Mouse (Mus musculus): ENCODE measurements at regions not wholly inside any gene's neighbourhood (a gene's known extent, or its start where the extent isn't known, plus 50 kb on each side); places are given as distances from the start of the nearest gene placed in this dataset.
A peak's percentile ranks its signal among the peaks of the same experiment; 100 is the strongest.

GRCm38 (mm10) chr17:4668511-4668910 lies 325.6 kb upstream of the Arid1b start:
- no peak overlapping the region for H3K27ac ChIP-seq (ENCODE audit: low read depth)
- WGBS = 74% methylated on average over 3 of the region's 3 CpGs
- no peaks in the 10 kb centered on the region for H3K36me3 ChIP-seq (ENCODE audit: control insufficient read depth, insufficient read depth, low read length)

GRCm38 (mm10) chr17:4673271-4673670 lies 320.9 kb upstream of the Arid1b start:
- no peak overlapping the region for H3K9ac ChIP-seq (ENCODE audit: low read length)
- H3K4me3 ChIP-seq (ENCODE audit: low read depth, low read length) = no peak overlapping the region
- H3K9me3 ChIP-seq (ENCODE audit: control insufficient read depth, low read length) = no peaks in the 10 kb centered on the region
- no peaks in the 10 kb centered on the region for H3K4me1 ChIP-seq (replicated peaks; ENCODE audit: control insufficient read depth, insufficient read depth, low read length)
- ATAC-seq (replicated peaks; ENCODE audit: low FRiP score, low TSS enrichment, low read depth) = no peak
- no peaks in the 10 kb centered on the region for H3K27me3 ChIP-seq (replicated peaks; ENCODE audit: control insufficient read depth, insufficient read depth, low read length)
- H3K36me3 ChIP-seq (ENCODE audit: control insufficient read depth, insufficient read depth, low read length) = no peaks in the 10 kb centered on the region
- 84% methylated on average over 2 of the region's 2 CpGs for WGBS
- H3K27ac ChIP-seq (ENCODE audit: low read depth) = no peak overlapping the region
- no peak for DNase-seq (ENCODE audit: low spot score)
- H3K4me2 ChIP-seq (ENCODE audit: low read length) = no peak overlapping the region

More at GRCm38 (mm10) chr17:4668511-4668910, 325.6 kb upstream of the Arid1b start:
- Histone ChIP-seq H3K27me3 (replicated peaks; ENCODE audit: control insufficient read depth, insufficient read depth, low read length) (no peaks in the 10 kb centered on the region), H3K4me2 (ENCODE audit: low read length) (no peak overlapping the region), H3K4me1 (replicated peaks; ENCODE audit: control insufficient read depth, insufficient read depth, low read length) (no peaks in the 10 kb centered on the region), H3K9me3 (ENCODE audit: control insufficient read depth, low read length) (no peaks in the 10 kb centered on the region), H3K9ac (ENCODE audit: low read length) (no peak overlapping the region), H3K4me3 (ENCODE audit: low read depth, low read length) (no peak overlapping the region)
- ATAC-seq (replicated peaks; ENCODE audit: low FRiP score, low TSS enrichment, low read depth) = no peak
- no peak for DNase-seq (ENCODE audit: low spot score)

GRCm38 (mm10) chr17:4706421-4706820 lies 287.7 kb upstream of the Arid1b start:
- 55% methylated on average over 1 of the region's 1 CpGs for WGBS
- Histone ChIP-seq H3K27ac (ENCODE audit: low read depth) (no peak overlapping the region), H3K9ac (ENCODE audit: low read length) (no peak overlapping the region), H3K4me3 (ENCODE audit: low read depth, low read length) (no peak overlapping the region), H3K9me3 (ENCODE audit: control insufficient read depth, low read length) (no peaks in the 10 kb centered on the region), H3K27me3 (replicated peaks; ENCODE audit: control insufficient read depth, insufficient read depth, low read length) (no peaks in the 10 kb centered on the region), H3K4me2 (ENCODE audit: low read length) (no peak overlapping the region), H3K4me1 (replicated peaks; ENCODE audit: control insufficient read depth, insufficient read depth, low read length) (no peaks in the 10 kb centered on the region), H3K36me3 (ENCODE audit: control insufficient read depth, insufficient read depth, low read length) (no peaks in the 10 kb centered on the region)
- DNase-seq (ENCODE audit: low spot score) (no peak), ATAC-seq (replicated peaks; ENCODE audit: low FRiP score, low TSS enrichment, low read depth) (no peak)

GRCm38 (mm10) chr17:4721061-4721460 lies 273.1 kb upstream of the Arid1b start:
- H3K4me3 ChIP-seq (ENCODE audit: low read depth, low read length) = no peak overlapping the region
- WGBS = 84% methylated on average over 4 of the region's 4 CpGs
- no peak overlapping the region for H3K27ac ChIP-seq (ENCODE audit: low read depth)
- DNase-seq (ENCODE audit: low spot score) = no peak
- no peak overlapping the region for H3K4me2 ChIP-seq (ENCODE audit: low read length)
- H3K4me1 ChIP-seq (replicated peaks; ENCODE audit: control insufficient read depth, insufficient read depth, low read length) = peaks cover 2% of the 10 kb centered on the region; the same call in 1 of the 2 replicates
- no peak for ATAC-seq (replicated peaks; ENCODE audit: low FRiP score, low TSS enrichment, low read depth)
- no peaks in the 10 kb centered on the region for H3K36me3 ChIP-seq (ENCODE audit: control insufficient read depth, insufficient read depth, low read length)
- no peak overlapping the region for H3K9ac ChIP-seq (ENCODE audit: low read length)
- H3K27me3 ChIP-seq (replicated peaks; ENCODE audit: control insufficient read depth, insufficient read depth, low read length) = no peaks in the 10 kb centered on the region
- H3K9me3 ChIP-seq (ENCODE audit: control insufficient read depth, low read length) = no peaks in the 10 kb centered on the region

- no peaks in the 10 kb centered on the region for H3K27me3 ChIP-seq (replicated peaks; ENCODE audit: control insufficient read depth, insufficient read depth, low read length)
- no peaks in the 10 kb centered on the region for H3K9me3 ChIP-seq (ENCODE audit: control insufficient read depth, low read length)
- ATAC-seq (replicated peaks; ENCODE audit: low FRiP score, low TSS enrichment, low read depth) = no peak
- no peak overlapping the region for H3K27ac ChIP-seq (ENCODE audit: low read depth)
- H3K9ac ChIP-seq (ENCODE audit: low read length) = no peak overlapping the region
- WGBS = 77% methylated on average over 3 of the region's 3 CpGs
- no peak overlapping the region for H3K4me2 ChIP-seq (ENCODE audit: low read length)
- DNase-seq (ENCODE audit: low spot score) = no peak
- no peaks in the 10 kb centered on the region for H3K36me3 ChIP-seq (ENCODE audit: control insufficient read depth, insufficient read depth, low read length)
- no peak overlapping the region for H3K4me3 ChIP-seq (ENCODE audit: low read depth, low read length)
- peaks cover 12% of the 10 kb centered on the region for H3K4me1 ChIP-seq (replicated peaks; ENCODE audit: control insufficient read depth, insufficient read depth, low read length)
Observed at GRCm38 (mm10) chr17:4724031-4724430, 270.1 kb upstream of the Arid1b start.

- no peaks in the 10 kb centered on the region for H3K36me3 ChIP-seq (ENCODE audit: control insufficient read depth, insufficient read depth, low read length)
- DNase-seq (ENCODE audit: low spot score) (peak; percentile 57), ATAC-seq (replicated peaks; ENCODE audit: low FRiP score, low TSS enrichment, low read depth) (no peak)
Observed at GRCm38 (mm10) chr17:4726331-4726741, 267.8 kb upstream of the Arid1b start.

GRCm38 (mm10) chr17:4734412-4734881 lies 259.7 kb upstream of the Arid1b start:
- Histone ChIP-seq H3K9ac (ENCODE audit: low read length) (no peak overlapping the region), H3K27me3 (replicated peaks; ENCODE audit: control insufficient read depth, insufficient read depth, low read length) (no peaks in the 10 kb centered on the region), H3K27ac (ENCODE audit: low read depth) (peak overlapping the region; percentile 60; the same call in 1 of the 2 replicates), H3K4me3 (ENCODE audit: low read depth, low read length) (no peak overlapping the region), H3K9me3 (ENCODE audit: control insufficient read depth, low read length) (no peaks in the 10 kb centered on the region), H3K4me2 (ENCODE audit: low read length) (no peak overlapping the region), H3K4me1 (replicated peaks; ENCODE audit: control insufficient read depth, insufficient read depth, low read length) (peaks cover 3% of the 10 kb centered on the region; the same call in 1 of the 2 replicates), H3K36me3 (ENCODE audit: control insufficient read depth, insufficient read depth, low read length) (no peaks in the 10 kb centered on the region)
- 24% methylated on average over 5 of the region's 5 CpGs for WGBS
- no peak for ATAC-seq (replicated peaks; ENCODE audit: low FRiP score, low TSS enrichment, low read depth)
- no peak for DNase-seq (ENCODE audit: low spot score)

More at GRCm38 (mm10) chr17:4726331-4726741, 267.8 kb upstream of the Arid1b start:
- Histone ChIP-seq H3K4me3 (ENCODE audit: low read depth, low read length) (no peak overlapping the region), H3K9ac (ENCODE audit: low read length) (no peak overlapping the region), H3K9me3 (ENCODE audit: control insufficient read depth, low read length) (no peaks in the 10 kb centered on the region), H3K4me2 (ENCODE audit: low read length) (peak overlapping the region; percentile 38), H3K27me3 (replicated peaks; ENCODE audit: control insufficient read depth, insufficient read depth, low read length) (no peaks in the 10 kb centered on the region), H3K4me1 (replicated peaks; ENCODE audit: control insufficient read depth, insufficient read depth, low read length) (peaks cover 12% of the 10 kb centered on the region), H3K27ac (ENCODE audit: low read depth) (peak overlapping the region; percentile 18; the same call in 1 of the 2 replicates)
- 26% methylated on average over 12 of the region's 12 CpGs for WGBS

- H3K9me3 ChIP-seq (ENCODE audit: control insufficient read depth, low read length) = no peaks in the 10 kb centered on the region
- 35% methylated on average over 1 of the region's 1 CpGs for WGBS
- H3K4me3 ChIP-seq (ENCODE audit: low read depth, low read length) = no peak overlapping the region
- H3K9ac ChIP-seq (ENCODE audit: low read length) = no peak overlapping the region
- H3K36me3 ChIP-seq (ENCODE audit: control insufficient read depth, insufficient read depth, low read length) = no peaks in the 10 kb centered on the region
- no peaks in the 10 kb centered on the region for H3K27me3 ChIP-seq (replicated peaks; ENCODE audit: control insufficient read depth, insufficient read depth, low read length)
- DNase-seq (ENCODE audit: low spot score) = peak; percentile 52
- H3K4me1 ChIP-seq (replicated peaks; ENCODE audit: control insufficient read depth, insufficient read depth, low read length) = peaks cover 3% of the 10 kb centered on the region; the same call in 1 of the 2 replicates
- ATAC-seq (replicated peaks; ENCODE audit: low FRiP score, low TSS enrichment, low read depth) = no peak
- no peak overlapping the region for H3K4me2 ChIP-seq (ENCODE audit: low read length)
- peak overlapping the region; percentile 60; the same call in 1 of the 2 replicates for H3K27ac ChIP-seq (ENCODE audit: low read depth)
Observed at GRCm38 (mm10) chr17:4735185-4735584, 258.9 kb upstream of the Arid1b start.

GRCm38 (mm10) chr17:4736689-4737088 lies 257.4 kb upstream of the Arid1b start:
- DNase-seq (ENCODE audit: low spot score) (no peak), ATAC-seq (replicated peaks; ENCODE audit: low FRiP score, low TSS enrichment, low read depth) (no peak)
- Histone ChIP-seq H3K4me1 (replicated peaks; ENCODE audit: control insufficient read depth, insufficient read depth, low read length) (peaks cover 3% of the 10 kb centered on the region; the same call in 1 of the 2 replicates), H3K27ac (ENCODE audit: low read depth) (no peak overlapping the region), H3K4me3 (ENCODE audit: low read depth, low read length) (no peak overlapping the region), H3K9me3 (ENCODE audit: control insufficient read depth, low read length) (no peaks in the 10 kb centered on the region), H3K27me3 (replicated peaks; ENCODE audit: control insufficient read depth, insufficient read depth, low read length) (no peaks in the 10 kb centered on the region), H3K4me2 (ENCODE audit: low read length) (no peak overlapping the region), H3K9ac (ENCODE audit: low read length) (no peak overlapping the region), H3K36me3 (ENCODE audit: control insufficient read depth, insufficient read depth, low read length) (no peaks in the 10 kb centered on the region)
- WGBS = 81% methylated on average over 3 of the region's 3 CpGs

All from intestine, embryonic 14.5 days (tissue).